Mouse (Mus musculus) midbrain, embryonic 14.5 days (tissue): ENCODE results near the gene Sap30l. TPM values are rescaled to one million over a fixed set of nuclear protein-coding genes. Genes with fewer than 3 reads are reported as not detected.

Experiments used
- ATAC-seq: fragments of 200-750 bp; cut with Nextera tagmentation; 2 replicates; pipeline ENCODE4 v1.8.0; 2017; ENCODE audit warnings: moderate number of reproducible peaks, moderate library complexity; ENCODE audit not compliant: low FRiP score, low TSS enrichment
- DNase-seq: peaks from one replicate; pipeline ENCODE4 v3.0.0-alpha.2; 2015
- H3K27ac ChIP-seq: fragments of 300-500 bp; sonication (generic); replicated peaks from 2 replicates; pipeline ENCODE4 v1.5.1; 2014; ENCODE audit warnings: mild to moderate bottlenecking, low read depth, low read length, moderate library complexity
- H3K27me3 ChIP-seq: fragments of 300-500 bp; sonication (generic); 2 replicates; pipeline ENCODE4 v1.6.1; 2014; ENCODE audit warnings: low read length, control low read depth, mixed read lengths; ENCODE audit not compliant: control insufficient read depth, insufficient read depth
- H3K36me3 ChIP-seq: fragments of 300-500 bp; sonication (generic); 2 replicates; pipeline ENCODE4 v1.6.1; 2014; ENCODE audit warnings: low read length, control low read depth; ENCODE audit not compliant: control insufficient read depth, insufficient read depth
- H3K4me1 ChIP-seq: fragments of 300-500 bp; sonication (generic); 2 replicates; pipeline ENCODE4 v1.6.1; 2014; ENCODE audit warnings: mild to moderate bottlenecking, antibody characterized with exemption, low read length, control low read depth; ENCODE audit not compliant: control insufficient read depth, insufficient read depth
- H3K4me2 ChIP-seq: fragments of 300-500 bp; sonication (generic); 2 replicates; pipeline ENCODE4 v1.6.1; 2014; ENCODE audit warnings: mild to moderate bottlenecking, low read length, moderate library complexity
- H3K4me3 ChIP-seq: fragments of 300-500 bp; sonication (generic); replicated peaks from 2 replicates; pipeline ENCODE4 v1.5.1; 2014; ENCODE audit warnings: low read depth, low read length
- H3K9ac ChIP-seq: fragments of 300-500 bp; sonication (generic); replicated peaks from 2 replicates; pipeline ENCODE4 v1.6.1; 2014; ENCODE audit warnings: mild to moderate bottlenecking, low read length, moderate library complexity
- H3K9me3 ChIP-seq: fragments of 300-500 bp; sonication (generic); 2 replicates; pipeline ENCODE4 v1.6.1; 2016; ENCODE audit warnings: low read length, control low read depth, mixed read lengths; ENCODE audit not compliant: control insufficient read depth
- WGBS: fragments of 180-500 bp; shearing (Covaris S2); extraction: QIAGEN DNeasy Blood & Tissue Kit; methylation state at CpG from one replicate; pipeline ENCODE4 v1.1.7; 2014; 5-methylcytosine and 5-hydroxymethylcytosine counted together
- polyA plus RNA-seq: library from polyadenylated mRNA; unstranded; fragments of >200 nt; fragmentation: Nextera tagmentation; extraction: Ambion mirVana; gene quantifications from 2 replicates; pipeline ENCODE4 v1.2.1, GENCODE M21; 2014

Sap30l gene
- polyA plus RNA-seq, 1 experiment from 2014 or later = 13.1 TPM

- H3K27ac ChIP-seq = no peak overlapping the region
- WGBS = 1% methylated on average over 31 of the region's 31 CpGs
Measured at GRCm38 (mm10) chr11:57831281-57831781, 29.9 kb downstream of the Sap30l start.

GRCm38 (mm10) chr11:57831861-57832260 lies 30.4 kb downstream of the Sap30l start:
- H3K9ac ChIP-seq = no peak overlapping the region
- no peak overlapping the region for H3K4me2 ChIP-seq
- H3K36me3 ChIP-seq = no peaks in the 10 kb centered on the region
- no peak overlapping the region for H3K27ac ChIP-seq
- no peak for ATAC-seq
- H3K4me3 ChIP-seq = no peak overlapping the region
- peaks cover 10% of the 10 kb centered on the region for H3K4me1 ChIP-seq
- 3% methylated on average over 16 of the region's 16 CpGs for WGBS
- DNase-seq = no peak
- H3K27me3 ChIP-seq = peaks cover 97% of the 10 kb centered on the region
- H3K9me3 ChIP-seq = no peaks in the 10 kb centered on the region

More at GRCm38 (mm10) chr11:57831281-57831781, 29.9 kb downstream of the Sap30l start:
- Histone ChIP-seq H3K4me3 (no peak overlapping the region), H3K4me2 (no peak overlapping the region), H3K9ac (no peak overlapping the region), H3K4me1 (peaks cover 10% of the 10 kb centered on the region), H3K36me3 (no peaks in the 10 kb centered on the region), H3K27me3 (peaks cover 97% of the 10 kb centered on the region), H3K9me3 (no peaks in the 10 kb centered on the region)
- no peak for ATAC-seq
- DNase-seq = peak; percentile 27

- DNase-seq = no peak
Measured at GRCm38 (mm10) chr11:57832552-57833201, 31.2 kb downstream of the Sap30l start, which contains the start of gene Hand1. Gene Hand1 (minus strand): TSS chr11:57832818.

GRCm38 (mm10) chr11:57833296-57833977 lies 32.0 kb downstream of the Sap30l start:
- WGBS = 1% methylated on average over 30 of the region's 30 CpGs

More at GRCm38 (mm10) chr11:57832552-57833201, 31.2 kb downstream of the Sap30l start, which contains the start of gene Hand1:
- Histone ChIP-seq H3K36me3 (no peaks in the 10 kb centered on the region), H3K27ac (no peak within 1 kb of the TSS), H3K4me3 (no peak within 1 kb of the TSS), H3K4me2 (no peak within 1 kb of the TSS), H3K4me1 (peaks cover 10% of the 10 kb centered on the region), H3K27me3 (peaks cover 96% of the 10 kb centered on the region), H3K9me3 (no peaks in the 10 kb centered on the region), H3K9ac (no peak within 1 kb of the TSS)
- WGBS = 1% methylated on average over 23 of the region's 23 CpGs
- no peak for ATAC-seq

GRCm38 (mm10) chr11:57834031-57834430 lies 32.6 kb downstream of the Sap30l start:
- no peak overlapping the region for H3K4me2 ChIP-seq
- no peak overlapping the region for H3K4me3 ChIP-seq
- peaks cover 95% of the 10 kb centered on the region for H3K27me3 ChIP-seq
- no peak for DNase-seq
- no peak for ATAC-seq
- no peak overlapping the region for H3K9ac ChIP-seq
- no peaks in the 10 kb centered on the region for H3K36me3 ChIP-seq
- no peaks in the 10 kb centered on the region for H3K9me3 ChIP-seq
- H3K4me1 ChIP-seq = 0 out of 2 replicates have a peak, but pooled peaks cover 4% of the 10 kb centered on the region
- 9% methylated on average over 6 of the region's 6 CpGs for WGBS
- H3K27ac ChIP-seq = no peak overlapping the region

More at GRCm38 (mm10) chr11:57833296-57833977, 32.0 kb downstream of the Sap30l start:
- H3K9ac ChIP-seq = no peak overlapping the region
- H3K4me2 ChIP-seq = no peak overlapping the region
- peaks cover 95% of the 10 kb centered on the region for H3K27me3 ChIP-seq
- H3K36me3 ChIP-seq = no peaks in the 10 kb centered on the region
- no peak overlapping the region for H3K4me3 ChIP-seq
- peak; percentile 46 for DNase-seq
- H3K27ac ChIP-seq = no peak overlapping the region
- 0 out of 2 replicates have a peak, but pooled peaks cover 4% of the 10 kb centered on the region for H3K4me1 ChIP-seq
- H3K9me3 ChIP-seq = no peaks in the 10 kb centered on the region
- ATAC-seq = no peak

GRCm38 (mm10) chr11:57835331-57835730 lies 33.9 kb downstream of the Sap30l start:
- H3K27ac ChIP-seq = no peak overlapping the region
- no peak for DNase-seq
- peaks cover 95% of the 10 kb centered on the region for H3K27me3 ChIP-seq
- H3K9me3 ChIP-seq = no peaks in the 10 kb centered on the region
- ATAC-seq = no peak
- H3K4me2 ChIP-seq = no peak overlapping the region
- no peak overlapping the region for H3K4me3 ChIP-seq
- H3K9ac ChIP-seq = no peak overlapping the region
- no peaks in the 10 kb centered on the region for H3K36me3 ChIP-seq
- 7% methylated on average over 2 of the region's 2 CpGs for WGBS
- 0 out of 2 replicates have a peak, but pooled peaks cover 4% of the 10 kb centered on the region for H3K4me1 ChIP-seq

GRCm38 (mm10) chr11:57835931-57836330 lies 34.5 kb downstream of the Sap30l start:
- 4% methylated on average over 3 of the region's 3 CpGs for WGBS
- Histone ChIP-seq H3K4me2 (no peak overlapping the region), H3K9ac (no peak overlapping the region), H3K36me3 (no peaks in the 10 kb centered on the region), H3K9me3 (no peaks in the 10 kb centered on the region), H3K27me3 (peaks cover 94% of the 10 kb centered on the region), H3K4me1 (0 out of 2 replicates have a peak, but pooled peaks cover 4% of the 10 kb centered on the region), H3K27ac (no peak overlapping the region), H3K4me3 (no peak overlapping the region)
- no peak for DNase-seq
- no peak for ATAC-seq

- Histone ChIP-seq H3K9ac (no peak overlapping the region), H3K36me3 (no peaks in the 10 kb centered on the region), H3K4me1 (0 out of 2 replicates have a peak, but pooled peaks cover 4% of the 10 kb centered on the region), H3K4me3 (no peak overlapping the region), H3K27ac (no peak overlapping the region), H3K27me3 (peaks cover 93% of the 10 kb centered on the region), H3K4me2 (no peak overlapping the region), H3K9me3 (no peaks in the 10 kb centered on the region)
- DNase-seq = no peak
- ATAC-seq = no peak
- WGBS = 4% methylated on average over 9 of the region's 9 CpGs
Measured at GRCm38 (mm10) chr11:57836401-57836800, 35.0 kb downstream of the Sap30l start.
